Mouse (Mus musculus): ENCODE measurements at regions not wholly inside any gene's neighbourhood (a gene's known extent, or its start where the extent isn't known, plus 50 kb on each side); places are given as distances from the start of the nearest gene placed in this dataset.

DNA sequence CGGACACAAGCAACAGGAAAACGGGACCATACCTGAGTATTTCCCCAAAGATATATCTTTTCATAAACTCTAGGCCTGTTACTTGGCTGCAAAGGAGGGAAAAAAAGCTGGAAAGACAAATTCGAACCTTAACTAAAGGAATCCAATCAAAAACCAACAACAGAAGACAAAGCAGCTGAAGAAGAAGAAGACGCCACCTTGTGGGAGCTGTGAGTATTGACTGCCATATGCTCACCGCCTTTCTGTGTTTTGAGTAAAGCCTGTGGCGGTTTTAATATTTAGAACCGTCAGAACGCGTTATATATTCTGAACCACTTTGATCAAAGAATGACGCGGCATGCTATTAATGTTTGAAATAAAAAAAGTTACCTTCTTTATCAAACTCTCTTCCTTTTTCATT lies 126.9 kb upstream of the Sox5 start:
- Histone ChIP-seq H3K27ac (ENCODE audit: control insufficient read depth, low read depth, low read length) (no peak overlapping the region), H3K9me3 (replicated peaks; ENCODE audit: insufficient read depth, low read length) (no peaks in the 10 kb centered on the region), H3K9ac (ENCODE audit: control insufficient read depth, low read depth, low read length, poor library complexity, severe bottlenecking) (no peak overlapping the region), H3K36me3 (ENCODE audit: control insufficient read depth in 1 of 2, insufficient read depth in 2 of 2, low read length in 2 of 2) (no peaks in the 10 kb centered on the region), H3K4me3 (ENCODE audit: control insufficient read depth in 1 of 2, insufficient read depth in 1 of 2, low read depth in 2 of 2, low read length in 2 of 2) (no peak overlapping the region), H3K79me2 (ENCODE audit: control insufficient read depth, insufficient read depth, low read length, poor library complexity) (no peaks in the 10 kb centered on the region), H3K4me1 (ENCODE audit: control insufficient read depth in 1 of 2, insufficient read depth in 2 of 2, low read length in 2 of 2) (no peaks in the 10 kb centered on the region), H3K27me3 (ENCODE audit: control insufficient read depth in 1 of 2, insufficient read depth in 2 of 2, low read length in 2 of 2) (no peaks in the 10 kb centered on the region)
- DNase-seq (ENCODE audit: low read depth, low spot score): peak; percentile 18
- peak; percentile 8 to 35 (median 25); a peak in 3 of 6 replicates for TF ChIP-seq CTCF (IDR thresholded peaks at IDR 0.05 in 2 of 3, conservative IDR thresholded peaks at IDR 0.05 in 1 of 3; ENCODE audit: control insufficient read depth in 1 of 3, insufficient read depth in 1 of 3, low read depth in 2 of 3, low read length in 3 of 3, poor library complexity in 1 of 3, severe bottlenecking in 1 of 3)
- no peak for TF ChIP-seq GABPA (IDR thresholded peaks at IDR 0.05; ENCODE audit: low read depth, low read length)
- peak; percentile 15 for TF ChIP-seq RAD21 (IDR thresholded peaks at IDR 0.05; ENCODE audit: low read depth, low read length)
- TF ChIP-seq SMC3 (IDR thresholded peaks at IDR 0.05; ENCODE audit: low read depth, low read length): peak; percentile 37

DNA sequence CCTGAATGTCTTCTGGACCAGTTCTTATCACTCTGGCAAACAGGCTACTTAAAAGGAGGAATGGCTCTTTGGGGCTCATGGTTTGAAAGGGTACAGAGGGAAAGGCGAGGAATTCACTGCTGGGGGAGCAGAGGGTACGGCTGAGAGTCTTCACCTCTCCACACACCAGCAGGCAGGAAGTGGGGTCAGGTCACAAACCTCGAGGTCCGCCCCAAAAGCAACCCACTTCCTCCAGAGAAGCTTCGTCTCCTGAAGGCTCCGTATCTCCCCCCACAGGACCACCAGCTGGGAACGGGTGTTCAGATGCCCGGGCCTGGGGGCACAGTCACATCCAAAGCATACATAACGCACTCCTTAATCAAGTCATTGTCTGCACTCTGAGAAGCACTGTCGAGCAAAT lies 121.4 kb upstream of the Sox5 start:
- TF ChIP-seq MAFK (IDR thresholded peaks at IDR 0.05; ENCODE audit: borderline replicate concordance, low read depth, low read length) (no peak), TCF12 (IDR thresholded peaks at IDR 0.05; ENCODE audit: low read depth, low read length) (no peak), UBTF (IDR thresholded peaks at IDR 0.05; ENCODE audit: borderline replicate concordance, insufficient read depth, low read depth, low read length) (no peak), MAZ (IDR thresholded peaks at IDR 0.05; ENCODE audit: low read depth, low read length) (no peak), ZC3H11A (IDR thresholded peaks at IDR 0.05; ENCODE audit: low read depth, low read length) (no peak), GABPA (IDR thresholded peaks at IDR 0.05; ENCODE audit: low read depth, low read length) (no peak), BHLHE40 (IDR thresholded peaks at IDR 0.05; ENCODE audit: borderline replicate concordance, low read depth, low read length) (no peak), USF1 (IDR thresholded peaks at IDR 0.05; ENCODE audit: low read depth, low read length) (no peak)
- Histone ChIP-seq H3K9me3 (replicated peaks; ENCODE audit: insufficient read depth, low read length) (no peaks in the 10 kb centered on the region), H3K79me2 (ENCODE audit: control insufficient read depth, insufficient read depth, low read length, poor library complexity) (no peaks in the 10 kb centered on the region), H3K9ac (ENCODE audit: control insufficient read depth, low read depth, low read length, poor library complexity, severe bottlenecking) (no peak overlapping the region), H3K27me3 (ENCODE audit: control insufficient read depth in 1 of 2, insufficient read depth in 2 of 2, low read length in 2 of 2) (no peaks in the 10 kb centered on the region), H3K27ac (ENCODE audit: control insufficient read depth, low read depth, low read length) (no peak overlapping the region), H3K4me1 (ENCODE audit: control insufficient read depth in 1 of 2, insufficient read depth in 2 of 2, low read length in 2 of 2) (peaks cover 2 to 14% of the 10 kb centered on the region in 2 experiments; a peak in 2 of 4 replicates), H3K36me3 (ENCODE audit: control insufficient read depth in 1 of 2, insufficient read depth in 2 of 2, low read length in 2 of 2) (peaks cover 0 to 13% of the 10 kb centered on the region in 2 experiments; a peak in 2 of 4 replicates), H3K4me3 (ENCODE audit: control insufficient read depth in 1 of 2, insufficient read depth in 1 of 2, low read depth in 2 of 2, low read length in 2 of 2) (no peak overlapping the region)
- DNase-seq (ENCODE audit: low read depth, low spot score): no peak

DNA sequence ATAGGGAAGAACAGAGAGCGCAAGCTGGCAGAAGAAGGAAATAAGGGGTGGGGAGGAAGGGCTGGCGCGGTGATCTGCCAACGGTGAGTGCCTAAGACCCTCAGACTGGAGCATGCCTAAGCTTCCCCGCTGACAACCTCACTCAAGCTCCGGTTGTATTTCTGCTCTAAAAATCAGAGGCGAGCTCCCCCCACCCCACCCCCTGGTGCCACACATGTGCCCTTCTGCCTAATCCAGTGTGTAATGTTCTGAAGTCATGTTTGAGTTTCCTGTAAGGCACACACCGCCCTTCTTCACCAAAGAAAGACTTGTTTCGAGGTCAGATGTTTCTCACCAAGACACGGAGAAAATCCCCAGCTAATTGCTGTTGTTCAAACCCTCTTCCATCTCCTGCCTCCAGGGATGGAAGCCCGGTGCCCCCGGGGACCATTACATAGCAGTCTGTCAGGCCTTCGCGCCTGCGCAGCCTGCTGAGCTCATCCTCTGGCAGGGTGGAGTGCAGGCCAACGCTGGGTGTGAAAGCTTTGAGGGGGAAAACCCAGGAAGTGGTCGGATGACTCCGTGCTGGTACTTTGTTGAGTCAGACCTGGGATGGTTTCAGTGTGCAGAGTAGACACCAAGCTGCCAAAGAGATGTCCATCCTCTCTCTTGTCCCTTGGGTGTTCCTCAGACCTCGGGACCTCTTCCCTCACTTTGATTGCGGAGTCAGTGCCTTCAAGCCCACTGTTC lies 120.7 kb upstream of the Sox5 start:
- H3K27me3 ChIP-seq (ENCODE audit: control insufficient read depth in 1 of 2, insufficient read depth in 2 of 2, low read length in 2 of 2): no peaks in the 10 kb centered on the region
- TF ChIP-seq MAX (IDR thresholded peaks at IDR 0.05; ENCODE audit: low read length) (peak; percentile 63), RAD21 (IDR thresholded peaks at IDR 0.05; ENCODE audit: low read depth, low read length) (no peak), NRF1 (IDR thresholded peaks at IDR 0.05; ENCODE audit: insufficient read depth, low read depth, low read length, poor library complexity, severe bottlenecking) (no peak)
- H3K9ac ChIP-seq (ENCODE audit: control insufficient read depth, low read depth, low read length, poor library complexity, severe bottlenecking): peak overlapping the region; percentile 46
- peak; percentile 39 for DNase-seq (ENCODE audit: low read depth, low spot score)
- peaks cover 2 to 14% of the 10 kb centered on the region in 2 experiments; a peak in 2 of 4 replicates for H3K4me1 ChIP-seq (ENCODE audit: control insufficient read depth in 1 of 2, insufficient read depth in 2 of 2, low read length in 2 of 2)
- peak overlapping the region; percentile 29 to 86 for H3K4me3 ChIP-seq (ENCODE audit: control insufficient read depth in 1 of 2, insufficient read depth in 1 of 2, low read depth in 2 of 2, low read length in 2 of 2)
- peaks cover 0 to 13% of the 10 kb centered on the region in 2 experiments; a peak in 2 of 4 replicates for H3K36me3 ChIP-seq (ENCODE audit: control insufficient read depth in 1 of 2, insufficient read depth in 2 of 2, low read length in 2 of 2)
- H3K9me3 ChIP-seq (replicated peaks; ENCODE audit: insufficient read depth, low read length): no peaks in the 10 kb centered on the region
- H3K27ac ChIP-seq (ENCODE audit: control insufficient read depth, low read depth, low read length): peak overlapping the region; percentile 82
- no peaks in the 10 kb centered on the region for H3K79me2 ChIP-seq (ENCODE audit: control insufficient read depth, insufficient read depth, low read length, poor library complexity)
